Mouse (Mus musculus): ENCODE data around the gene Siah3.

GRCm38 (mm10) chr14:75459991-75460390 is 4.2 kb downstream of the Siah3 start:
- TF ChIP-seq USF1 (IDR thresholded peaks at IDR 0.05; ENCODE audit: low read depth, low read length) (no peak), EP300 (IDR thresholded peaks at IDR 0.05; ENCODE audit: low read depth in 1 of 2, low read length in 2 of 2) (no peak), POLR2A (IDR thresholded peaks at IDR 0.05; ENCODE audit: control insufficient read depth in 1 of 2, insufficient read depth in 1 of 2, low read depth in 1 of 2, low read length in 2 of 2, poor library complexity in 1 of 2) (no peak), CTCF (IDR thresholded peaks at IDR 0.05 in 2 of 3, conservative IDR thresholded peaks at IDR 0.05 in 1 of 3; ENCODE audit: control insufficient read depth in 1 of 3, insufficient read depth in 1 of 3, low read depth in 2 of 3, low read length in 3 of 3, poor library complexity in 1 of 3, severe bottlenecking in 1 of 3) (no peak), MYC (IDR thresholded peaks at IDR 0.05; ENCODE audit: low read depth, low read length) (no peak), JUND (IDR thresholded peaks at IDR 0.05; ENCODE audit: low read depth, low read length) (no peak), CHD1 (IDR thresholded peaks at IDR 0.05; ENCODE audit: low read depth, low read length) (no peak), ETS1 (IDR thresholded peaks at IDR 0.05; ENCODE audit: low read depth, low read length) (no peak), TCF12 (IDR thresholded peaks at IDR 0.05; ENCODE audit: low read depth, low read length) (no peak)

Data from MEL (cell line).